Mouse (Mus musculus) erythroblast, embryonic 14.5 days (primary cell): ENCODE data around the gene Rora.

Source experiments
- GATA1 ChIP-seq: IDR thresholded peaks from 2 replicates; pipeline ENCODE4 v1.6.1; 2012; ENCODE audit warnings: low read length, inconsistent platforms, mixed read lengths
- TAL1 ChIP-seq: IDR thresholded peaks from 3 replicates; pipeline ENCODE4 v1.6.1; 2012; ENCODE audit warnings: low read length, inconsistent platforms, mixed read lengths

DNA sequence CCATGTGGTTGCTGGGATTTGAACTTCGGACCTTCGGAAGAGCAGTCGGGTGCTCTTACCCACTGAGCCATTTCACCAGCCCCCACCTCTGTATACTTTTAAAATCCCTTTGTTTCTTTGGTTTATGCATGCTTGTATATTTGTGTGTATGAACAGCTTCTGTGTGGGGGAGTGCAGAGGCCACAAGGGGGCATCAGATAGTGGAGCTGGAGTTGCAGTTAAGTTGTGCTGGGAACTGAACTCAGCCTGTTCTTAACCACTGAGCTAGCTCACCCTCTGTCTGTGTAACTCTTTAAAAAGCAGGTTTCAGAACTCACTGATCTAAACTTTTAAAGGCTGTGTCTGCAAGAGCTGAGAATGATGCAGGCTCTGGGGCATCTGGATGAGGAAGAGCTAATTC is 120.2 kb downstream of the Rora start:
- no peak for TF ChIP-seq TAL1
- no peak for TF ChIP-seq GATA1
